Mouse (Mus musculus): Measurements from ENCODE around the gene Ccpg1.

- TF ChIP-seq TAL1 (IDR thresholded peaks at IDR 0.05; ENCODE audit: low read length) (no peak), GATA1 (IDR thresholded peaks at IDR 0.05; ENCODE audit: low read length) (no peak)
Observed at GRCm38 (mm10) chr9:73025818-73026636, 40.8 kb downstream of the Ccpg1 start.
